Mouse (Mus musculus) neutrophil, adult 83 days (primary cell): Measurements from ENCODE around the gene Ifna12. TPM values are rescaled to one million over a fixed set of nuclear protein-coding genes. Genes with fewer than 3 reads are reported as not detected.

Source experiments
- total RNA-seq, 2 experiments: library from RNA; stranded (reverse); gene quantifications; one replicate each; pipeline ENCODE4 v1.2.4; 2023

Gene Ifna12
- not detected for total RNA-seq

GRCm38 (mm10) chr4:88603276-88603675, at the start of gene Ifna12:
Gene Ifna12, minus strand, starts transcription at chr4:88603376.

GRCm38 (mm10) chr4:88644359-88644758, 41.2 kb upstream of the Ifna12 start, which contains the start of gene Ifna13:
Gene Ifna13, minus strand, starts transcription at chr4:88644459.

GRCm38 (mm10) chr4:88634311-88634710, 31.1 kb upstream of the Ifna12 start, which contains the start of gene C87499:
Gene C87499, minus strand, starts transcription at chr4:88634411.

GRCm38 (mm10) chr4:88592285-88592684, 10.9 kb downstream of the Ifna12 start, which contains the start of gene Ifna9:
Gene Ifna9, minus strand, starts transcription at chr4:88592385.

GRCm38 (mm10) chr4:88571698-88572097, 31.5 kb downstream of the Ifna12 start, which contains the start of gene Ifna14:
Gene Ifna14, minus strand, starts transcription at chr4:88571798.

GRCm38 (mm10) chr4:88558145-88558544, 45.0 kb downstream of the Ifna12 start, which contains the start of gene Ifna15:
Gene Ifna15, minus strand, starts transcription at chr4:88558245.

Other genes with a start within 250 kb of the Ifna12 start
- gene Hacd4, start 164.4 kb downstream of the Ifna12 start, total RNA-seq: 10 to 100 TPM; 80.1 to 87.5 TPM
- gene Ifnb1, start 80.6 kb downstream of the Ifna12 start, total RNA-seq: not detected
- gene Ifna15, start 45.1 kb downstream of the Ifna12 start, total RNA-seq: not detected
- gene Ifna14, start 31.6 kb downstream of the Ifna12 start, total RNA-seq: not detected
- gene Ifna9, start 11.0 kb downstream of the Ifna12 start, total RNA-seq: not detected
- not detected for gene C87499, start 31.0 kb upstream of the Ifna12 start, total RNA-seq
- gene Ifna13, start 41.1 kb upstream of the Ifna12 start, total RNA-seq: not detected
- not detected for gene Ifna16, start 73.5 kb upstream of the Ifna12 start, total RNA-seq
- not detected for gene Ifna2, start 80.5 kb upstream of the Ifna12 start, total RNA-seq
- gene Ifnab, start 88.0 kb upstream of the Ifna12 start, total RNA-seq: not detected
- gene Gm26566, start 118.4 kb upstream of the Ifna12 start, total RNA-seq: under 1 TPM in 1 of 2 experiments, not detected in 1; 0.40 TPM
- gene Klhl9, start 119.1 kb upstream of the Ifna12 start, total RNA-seq: 10 to 100 TPM; 51.0 to 52.2 TPM
- not detected for gene Gm13271, start 151.5 kb upstream of the Ifna12 start, total RNA-seq
- not detected for gene Gm13283, start 156.7 kb upstream of the Ifna12 start, total RNA-seq
- not detected for gene Gm13290, start 170.5 kb upstream of the Ifna12 start, total RNA-seq
- not detected for gene Gm13289, start 173.5 kb upstream of the Ifna12 start, total RNA-seq
- not detected for gene Gm13272, start 176.5 kb upstream of the Ifna12 start, total RNA-seq
- under 1 TPM in 1 of 2 experiments, not detected in 1; 0.70 TPM for gene Ifnz, start 178.8 kb upstream of the Ifna12 start, total RNA-seq
- gene Gm13276, start 182.3 kb upstream of the Ifna12 start, total RNA-seq: not detected
- gene Gm13277, start 185.3 kb upstream of the Ifna12 start, total RNA-seq: not detected
- gene Gm13278, start 188.2 kb upstream of the Ifna12 start, total RNA-seq: not detected
- gene Gm13275, start 191.1 kb upstream of the Ifna12 start, total RNA-seq: not detected
- gene Gm13279, start 194.0 kb upstream of the Ifna12 start, total RNA-seq: not detected
- under 1 TPM in 1 of 2 experiments, not detected in 1; 0.29 TPM for gene Gm13285, start 196.3 kb upstream of the Ifna12 start, total RNA-seq
- not detected for gene Gm13287, start 199.9 kb upstream of the Ifna12 start, total RNA-seq
- not detected for gene Gm13288, start 202.2 kb upstream of the Ifna12 start, total RNA-seq
- gene Ifna7, start 212.9 kb upstream of the Ifna12 start, total RNA-seq: not detected
- gene Ifna11, start 216.6 kb upstream of the Ifna12 start, total RNA-seq: not detected
- not detected for gene Ifna6, start 224.0 kb upstream of the Ifna12 start, total RNA-seq
- gene Ifna5, start 232.1 kb upstream of the Ifna12 start, total RNA-seq: not detected
- not detected for gene Ifna4, start 238.5 kb upstream of the Ifna12 start, total RNA-seq
- gene Ifna1, start 246.7 kb upstream of the Ifna12 start, total RNA-seq: not detected